Mouse (Mus musculus): Measurements from ENCODE around the gene Taf1b. TPM values are rescaled to one million over a fixed set of nuclear protein-coding genes. Genes with fewer than 3 reads are reported as not detected.

Gene Taf1b
- total RNA-seq (2023): 10 to 100 TPM; 21.2 to 23.8 TPM

DNA sequence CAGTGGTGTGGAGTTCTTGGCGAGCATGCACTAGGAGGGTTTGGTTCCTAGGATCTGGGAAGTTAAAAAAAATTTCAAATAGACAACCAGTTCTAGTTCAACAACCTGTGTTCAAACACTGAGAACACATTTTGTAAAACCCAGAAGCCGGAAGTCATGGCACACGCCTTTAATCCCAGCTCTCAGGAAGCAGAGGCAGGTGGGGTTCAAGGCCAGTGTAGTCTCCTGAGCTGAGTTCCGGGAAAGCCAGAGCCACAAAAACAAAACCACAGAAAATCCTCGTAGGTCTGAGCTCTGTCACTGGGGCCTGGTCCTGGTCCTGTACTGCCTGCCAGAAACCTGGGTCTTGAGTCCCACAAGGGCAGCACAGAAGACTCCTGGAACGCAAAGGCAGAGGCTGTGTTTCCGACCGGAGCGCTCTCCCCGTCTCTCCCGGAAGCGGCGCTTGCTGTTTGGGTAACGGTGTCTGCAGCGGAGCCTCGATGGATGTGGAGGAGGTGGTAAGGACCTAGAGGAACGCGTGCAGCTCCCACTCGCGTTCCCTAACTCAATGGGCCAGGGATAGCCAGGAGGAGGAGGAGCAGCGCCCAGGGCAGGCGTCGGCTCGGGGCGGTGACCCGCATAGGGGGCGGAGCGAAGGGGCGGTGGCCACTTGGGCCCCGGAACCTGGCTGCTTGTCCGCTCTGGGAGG lies at the start of gene Taf1b:
Taf1b (plus strand) TSS at position 210 of the 691 bp plus-strand sequence.

DNA sequence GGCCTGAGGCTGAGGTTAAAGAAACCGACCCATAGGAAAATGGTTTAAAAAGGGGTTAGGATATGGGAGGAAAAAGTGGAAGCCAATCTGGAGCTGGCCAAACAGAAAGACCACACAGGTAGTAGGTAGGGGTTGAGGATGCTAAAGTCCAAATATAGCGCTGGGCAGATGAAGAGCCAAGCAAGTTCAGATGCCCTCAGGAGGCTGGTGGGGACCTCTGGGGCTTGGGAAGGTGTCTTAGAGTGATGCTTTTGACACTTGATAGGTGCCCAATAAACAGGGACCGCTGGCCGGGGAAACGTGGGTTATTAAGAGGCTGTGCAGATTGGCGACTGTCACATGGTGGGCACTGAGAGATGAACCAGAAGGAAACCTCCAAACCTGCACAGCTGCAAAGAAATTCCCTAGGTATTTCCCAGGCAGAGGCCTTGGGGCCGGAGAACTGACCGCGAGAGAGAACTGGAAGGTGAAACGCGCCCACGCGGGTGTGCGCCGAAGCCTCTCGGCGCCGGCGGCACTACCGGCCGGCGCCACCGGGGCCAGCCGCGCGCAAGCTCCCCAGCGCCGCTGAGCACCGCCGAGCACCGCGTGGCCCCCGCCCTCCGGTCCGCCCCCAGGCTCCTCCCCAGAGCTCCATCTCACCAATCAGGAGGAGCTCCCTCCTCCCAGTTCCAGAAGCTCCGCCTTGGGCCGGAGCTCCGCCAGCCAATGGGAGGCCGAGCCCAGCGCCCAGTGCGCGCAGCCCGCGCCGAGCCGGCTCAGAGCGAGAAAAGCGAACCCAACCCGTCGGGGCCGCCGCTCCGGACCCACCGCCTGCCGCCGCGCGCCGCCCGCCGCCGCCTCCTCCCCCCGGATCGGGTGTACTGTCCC lies 73.6 kb downstream of the Taf1b start, which contains the start of gene Grhl1:
Grhl1 (plus strand) TSS at position 761 of the 870 bp plus-strand sequence.

Other genes starting within 250 kb of the Taf1b start
- 1 to 10 TPM; 1.3 to 1.4 TPM for gene Grhl1, start 73.9 kb downstream of the Taf1b start, total RNA-seq (2023)
- gene Klf11, start 152.9 kb downstream of the Taf1b start, total RNA-seq (2023): 10 to 100 TPM; 30.7 to 39.2 TPM
- gene Cys1, start 183.5 kb downstream of the Taf1b start, total RNA-seq (2023): not detected
- 100 to 1,000 TPM in 1 of 2 experiments, 10 to 100 TPM in 1; 97.5 to 118 TPM for gene Rrm2, start 209.9 kb downstream of the Taf1b start, total RNA-seq (2023)

Measured in neutrophil, adult 59 days (primary cell).